Mouse (Mus musculus) stomach, embryonic 14.5 days (tissue): ENCODE data around the gene Sbk3. TPM values are rescaled to one million over a fixed set of nuclear protein-coding genes. Genes with fewer than 3 reads are reported as not detected.

Experiments used
- ATAC-seq: fragments of 200-750 bp; cut with Nextera tagmentation; 2 replicates; pipeline ENCODE4 v1.8.0; 2017; ENCODE audit warnings: low read depth, moderate TSS enrichment; ENCODE audit not compliant: insufficient number of reproducible peaks, insufficient read depth, low FRiP score
- H3K27ac ChIP-seq: fragments of 300-500 bp; sonication (generic); 2 replicates; pipeline ENCODE4 v1.5.1; 2014; ENCODE audit warnings: mild to moderate bottlenecking, low read length, moderate library complexity, mixed read lengths
- H3K27me3 ChIP-seq: fragments of 300-500 bp; sonication (generic); 2 replicates; pipeline ENCODE4 v1.6.1; 2014; ENCODE audit warnings: low read length, control low read depth, mixed read lengths; ENCODE audit not compliant: control insufficient read depth, insufficient read depth
- H3K36me3 ChIP-seq: fragments of 300-500 bp; sonication (generic); 2 replicates; pipeline ENCODE4 v1.6.1; 2014; ENCODE audit warnings: mild to moderate bottlenecking, control low read depth, low read length, moderate library complexity, mixed read lengths; ENCODE audit not compliant: control insufficient read depth, insufficient read depth
- H3K4me1 ChIP-seq: fragments of 300-500 bp; sonication (generic); 2 replicates; pipeline ENCODE4 v1.6.1; 2014; ENCODE audit warnings: low read length, control low read depth, mixed read lengths; ENCODE audit not compliant: control insufficient read depth, insufficient read depth
- H3K4me2 ChIP-seq: fragments of 300-500 bp; sonication (generic); replicated peaks from 2 replicates; pipeline ENCODE4 v1.6.1; 2014; ENCODE audit warnings: low read depth, low read length, control low read depth
- H3K4me3 ChIP-seq: fragments of 300-500 bp; sonication (generic); 2 replicates; pipeline ENCODE4 v1.5.1; 2014; ENCODE audit warnings: low read depth, low read length, control low read depth
- H3K9ac ChIP-seq: fragments of 300-500 bp; sonication (generic); replicated peaks from 2 replicates; pipeline ENCODE4 v1.6.1; 2014; ENCODE audit warnings: low read depth, mild to moderate bottlenecking, control low read depth, low read length, moderate library complexity, mixed read lengths
- H3K9me3 ChIP-seq: fragments of 300-500 bp; sonication (generic); 2 replicates; pipeline ENCODE4 v1.6.1; 2016; ENCODE audit warnings: low read depth, low read length, control low read depth; ENCODE audit not compliant: control insufficient read depth
- WGBS: fragments of 180-500 bp; shearing (Covaris S2); extraction: QIAGEN DNeasy Blood & Tissue Kit; methylation state at CpG from one replicate; pipeline ENCODE4 v1.1.7; 2014; 5-methylcytosine and 5-hydroxymethylcytosine counted together
- polyA plus RNA-seq: library from polyadenylated mRNA; unstranded; fragments of >200 nt; fragmentation: Nextera tagmentation; extraction: Ambion mirVana; gene quantifications from 2 replicates; pipeline ENCODE4 v1.2.1, GENCODE M21; 2014

Gene Sbk3
- polyA plus RNA-seq, 1 experiment from 2014 or later = 0.07 TPM

- 7% methylated on average over 10 of the region's 26 CpGs for WGBS
These were observed 25.3 kb upstream of the Sbk3 start, which contains the start of gene Zfp579 for GRCm38 (mm10) chr7:4996003-4996895. Gene Zfp579, minus strand, starts transcription at chr7:4996158.

GRCm38 (mm10) chr7:4995268-4996002, 24.5 kb upstream of the Sbk3 start:
- ATAC-seq = no peak; the same call in 1 of the 2 replicates
- peak overlapping the region; percentile 59 for H3K27ac ChIP-seq
- H3K4me3 ChIP-seq = peak overlapping the region; percentile 72
- no peaks in the 10 kb centered on the region; the same call in 1 of the 2 replicates for H3K4me1 ChIP-seq
- peaks cover 12% of the 10 kb centered on the region; the same call in 1 of the 2 replicates for H3K9me3 ChIP-seq
- 4% methylated on average over 19 of the region's 19 CpGs for WGBS
- H3K27me3 ChIP-seq = no peaks in the 10 kb centered on the region
- peak overlapping the region; percentile 81 for H3K9ac ChIP-seq
- peak overlapping the region; percentile 45 for H3K4me2 ChIP-seq
- peaks cover 17% of the 10 kb centered on the region for H3K36me3 ChIP-seq

More at GRCm38 (mm10) chr7:4996003-4996895, 25.3 kb upstream of the Sbk3 start, which contains the start of gene Zfp579:
- H3K36me3 ChIP-seq = peaks cover 17% of the 10 kb centered on the region
- H3K4me2 ChIP-seq = peak within 1 kb of the TSS; percentile 45
- H3K9me3 ChIP-seq = peaks cover 12% of the 10 kb centered on the region; the same call in 1 of the 2 replicates
- no peaks in the 10 kb centered on the region; the same call in 1 of the 2 replicates for H3K4me1 ChIP-seq
- no peaks in the 10 kb centered on the region for H3K27me3 ChIP-seq
- H3K4me3 ChIP-seq = peak within 1 kb of the TSS; percentile 72
- peak within 1 kb of the TSS; percentile 81 for H3K9ac ChIP-seq
- peak within 1 kb of the TSS; percentile 59 for H3K27ac ChIP-seq
- peak; percentile 83 for ATAC-seq

GRCm38 (mm10) chr7:4993999-4994788, 23.2 kb upstream of the Sbk3 start:
- Histone ChIP-seq H3K36me3 (peaks cover 17% of the 10 kb centered on the region), H3K9ac (no peak overlapping the region), H3K4me3 (no peak overlapping the region; the same call in 1 of the 2 replicates), H3K9me3 (peaks cover 12% of the 10 kb centered on the region; the same call in 1 of the 2 replicates), H3K27me3 (no peaks in the 10 kb centered on the region), H3K27ac (no peak overlapping the region), H3K4me1 (no peaks in the 10 kb centered on the region; the same call in 1 of the 2 replicates), H3K4me2 (peak overlapping the region; percentile 45; the same call in 1 of the 2 replicates)
- WGBS = 60% methylated on average over 50 of the region's 59 CpGs
- ATAC-seq = no peak

- peaks cover 17% of the 10 kb centered on the region for H3K36me3 ChIP-seq
- no peak overlapping the region for H3K4me2 ChIP-seq
- WGBS = 53% methylated on average over 52 of the region's 55 CpGs
- H3K4me3 ChIP-seq = no peak overlapping the region
- no peak for ATAC-seq
- H3K4me1 ChIP-seq = no peaks in the 10 kb centered on the region; the same call in 1 of the 2 replicates
- no peak overlapping the region for H3K27ac ChIP-seq
- no peak overlapping the region for H3K9ac ChIP-seq
- peaks cover 12% of the 10 kb centered on the region; the same call in 1 of the 2 replicates for H3K9me3 ChIP-seq
- H3K27me3 ChIP-seq = no peaks in the 10 kb centered on the region
These were observed 22.5 kb upstream of the Sbk3 start for GRCm38 (mm10) chr7:4993347-4993998.

GRCm38 (mm10) chr7:4988250-4988649, 17.3 kb upstream of the Sbk3 start:
- Histone ChIP-seq H3K4me2 (no peak overlapping the region), H3K9me3 (no peaks in the 10 kb centered on the region), H3K4me3 (no peak overlapping the region), H3K9ac (no peak overlapping the region), H3K4me1 (no peaks in the 10 kb centered on the region), H3K27me3 (no peaks in the 10 kb centered on the region), H3K27ac (no peak overlapping the region), H3K36me3 (peaks cover 9% of the 10 kb centered on the region)
- 61% methylated on average over 2 of the region's 2 CpGs for WGBS
- ATAC-seq = no peak

- H3K27me3 ChIP-seq = no peaks in the 10 kb centered on the region
- H3K4me1 ChIP-seq = no peaks in the 10 kb centered on the region
- no peak overlapping the region for H3K9ac ChIP-seq
- 88% methylated on average over 7 of the region's 7 CpGs for WGBS
- ATAC-seq = no peak
- H3K4me3 ChIP-seq = no peak overlapping the region
- no peaks in the 10 kb centered on the region for H3K9me3 ChIP-seq
- H3K4me2 ChIP-seq = no peak overlapping the region
- no peaks in the 10 kb centered on the region for H3K36me3 ChIP-seq
- H3K27ac ChIP-seq = no peak overlapping the region
These were observed 5.9 kb upstream of the Sbk3 start for GRCm38 (mm10) chr7:4976832-4977231.

GRCm38 (mm10) chr7:4975455-4975854, 4.5 kb upstream of the Sbk3 start:
- no peak for ATAC-seq
- Histone ChIP-seq H3K4me1 (no peaks in the 10 kb centered on the region), H3K36me3 (no peaks in the 10 kb centered on the region), H3K4me3 (no peak overlapping the region), H3K27me3 (no peaks in the 10 kb centered on the region), H3K9me3 (no peaks in the 10 kb centered on the region), H3K9ac (no peak overlapping the region), H3K27ac (no peak overlapping the region), H3K4me2 (no peak overlapping the region)
- WGBS = 52% methylated on average over 4 of the region's 4 CpGs
